Mouse (Mus musculus) hindbrain, embryonic 11.5 days (tissue): Measurements from ENCODE around the gene Il22ra1. TPM values are rescaled to one million over a fixed set of nuclear protein-coding genes. Genes with fewer than 3 reads are reported as not detected.

Experiments
- ATAC-seq: fragments of 200-750 bp; cut with Nextera tagmentation; 2 replicates; pipeline ENCODE4 v1.8.0; 2017; ENCODE audit warnings: mild to moderate bottlenecking, moderate TSS enrichment, moderate library complexity; ENCODE audit not compliant: low FRiP score
- DNase-seq: peaks from one replicate; pipeline ENCODE4 v3.0.0-alpha.2; 2015; ENCODE audit warnings: low spot score
- H3K27ac ChIP-seq: fragments of 300-500 bp; sonication (generic); 2 replicates; pipeline ENCODE4 v1.5.1; 2014; ENCODE audit warnings: mild to moderate bottlenecking, low read depth, low read length
- H3K27me3 ChIP-seq: fragments of 300-500 bp; sonication (generic); 2 replicates; pipeline ENCODE4 v1.6.1; 2014; ENCODE audit warnings: mild to moderate bottlenecking, low read length, moderate library complexity, mixed read lengths; ENCODE audit not compliant: control insufficient read depth, insufficient read depth
- H3K36me3 ChIP-seq: fragments of 300-500 bp; sonication (generic); 2 replicates; pipeline ENCODE4 v1.6.1; 2014; ENCODE audit warnings: mild to moderate bottlenecking, low read length, moderate library complexity, mixed read lengths; ENCODE audit not compliant: control insufficient read depth, insufficient read depth
- H3K4me1 ChIP-seq: fragments of 300-500 bp; sonication (generic); replicated peaks from 2 replicates; pipeline ENCODE4 v1.6.1; 2014; ENCODE audit warnings: low read length, mixed read lengths; ENCODE audit not compliant: control insufficient read depth, insufficient read depth
- H3K4me2 ChIP-seq: fragments of 300-500 bp; sonication (generic); replicated peaks from 2 replicates; pipeline ENCODE4 v1.6.1; 2014; ENCODE audit warnings: mild to moderate bottlenecking, low read depth, low read length
- H3K4me3 ChIP-seq: fragments of 300-500 bp; sonication (generic); 2 replicates; pipeline ENCODE4 v1.5.1; 2014; ENCODE audit warnings: low read depth, low read length
- H3K9ac ChIP-seq: fragments of 300-500 bp; sonication (generic); 2 replicates; pipeline ENCODE4 v1.6.1; 2014; ENCODE audit warnings: low read depth, low read length
- H3K9me3 ChIP-seq: fragments of 300-500 bp; sonication (generic); 2 replicates; pipeline ENCODE4 v1.6.1; 2016; ENCODE audit warnings: low read length; ENCODE audit not compliant: control insufficient read depth
- WGBS: fragments of 180-500 bp; shearing (Covaris S2); extraction: QIAGEN DNeasy Blood & Tissue Kit; methylation state at CpG from one replicate; pipeline ENCODE4 v1.1.7; 2014; 5-methylcytosine and 5-hydroxymethylcytosine counted together
- polyA plus RNA-seq: library from polyadenylated mRNA; unstranded; fragments of >200 nt; fragmentation: Nextera tagmentation; extraction: Ambion mirVana; gene quantifications from 2 replicates; pipeline ENCODE4 v1.2.1, GENCODE M21; 2014

The Il22ra1 gene
- polyA plus RNA-seq, 1 experiment from 2014 or later = not detected

GRCm38 (mm10) chr4:135692916-135693315, 35.1 kb upstream of the Il22ra1 start:
- H3K27me3 ChIP-seq = peaks cover 5% of the 10 kb centered on the region; the same call in 1 of the 2 replicates
- no peaks in the 10 kb centered on the region for H3K4me1 ChIP-seq
- no peak for ATAC-seq
- no peak overlapping the region for H3K27ac ChIP-seq
- no peaks in the 10 kb centered on the region for H3K9me3 ChIP-seq
- DNase-seq = no peak
- no peak overlapping the region for H3K4me2 ChIP-seq
- WGBS = 83% methylated on average over 4 of the region's 4 CpGs
- H3K4me3 ChIP-seq = no peak overlapping the region
- H3K9ac ChIP-seq = no peak overlapping the region
- H3K36me3 ChIP-seq = no peaks in the 10 kb centered on the region

GRCm38 (mm10) chr4:135698498-135698897, 29.5 kb upstream of the Il22ra1 start:
- Histone ChIP-seq H3K27ac (no peak overlapping the region), H3K36me3 (no peaks in the 10 kb centered on the region), H3K9me3 (no peaks in the 10 kb centered on the region), H3K4me3 (no peak overlapping the region), H3K4me1 (no peaks in the 10 kb centered on the region), H3K27me3 (no peaks in the 10 kb centered on the region), H3K9ac (no peak overlapping the region), H3K4me2 (no peak overlapping the region)
- ATAC-seq (no peak), DNase-seq (no peak)
- WGBS = 79% methylated on average over 7 of the region's 7 CpGs

GRCm38 (mm10) chr4:135703497-135703896, 24.5 kb upstream of the Il22ra1 start:
- no peaks in the 10 kb centered on the region for H3K9me3 ChIP-seq
- no peak for DNase-seq
- H3K4me2 ChIP-seq = no peak overlapping the region
- WGBS = 77% methylated on average over 13 of the region's 13 CpGs
- H3K27me3 ChIP-seq = no peaks in the 10 kb centered on the region
- no peaks in the 10 kb centered on the region for H3K4me1 ChIP-seq
- no peak overlapping the region for H3K9ac ChIP-seq
- H3K27ac ChIP-seq = no peak overlapping the region
- no peaks in the 10 kb centered on the region for H3K36me3 ChIP-seq
- H3K4me3 ChIP-seq = no peak overlapping the region
- no peak for ATAC-seq

- Histone ChIP-seq H3K4me2 (no peak overlapping the region), H3K36me3 (no peaks in the 10 kb centered on the region), H3K9me3 (no peaks in the 10 kb centered on the region), H3K27me3 (no peaks in the 10 kb centered on the region), H3K27ac (no peak overlapping the region), H3K9ac (no peak overlapping the region), H3K4me3 (no peak overlapping the region), H3K4me1 (no peaks in the 10 kb centered on the region)
- ATAC-seq = no peak
- 44% methylated on average over 6 of the region's 6 CpGs for WGBS
- DNase-seq = no peak
These were observed 24.0 kb upstream of the Il22ra1 start for GRCm38 (mm10) chr4:135704016-135704415.

GRCm38 (mm10) chr4:135706045-135706444, 21.9 kb upstream of the Il22ra1 start:
- 94% methylated on average over 6 of the region's 6 CpGs for WGBS
- DNase-seq (no peak), ATAC-seq (no peak)
- H3K4me1 ChIP-seq = no peaks in the 10 kb centered on the region
- H3K27ac ChIP-seq = no peak overlapping the region
- no peaks in the 10 kb centered on the region for H3K9me3 ChIP-seq
- no peak overlapping the region for H3K4me2 ChIP-seq
- H3K9ac ChIP-seq = no peak overlapping the region
- H3K36me3 ChIP-seq = no peaks in the 10 kb centered on the region
- H3K27me3 ChIP-seq = no peaks in the 10 kb centered on the region
- no peak overlapping the region for H3K4me3 ChIP-seq

- H3K4me3 ChIP-seq = no peak overlapping the region
- H3K4me2 ChIP-seq = peak overlapping the region; percentile 9; the same call in 1 of the 2 replicates
- no peaks in the 10 kb centered on the region for H3K36me3 ChIP-seq
- no peak for ATAC-seq
- H3K9me3 ChIP-seq = no peaks in the 10 kb centered on the region
- no peak overlapping the region for H3K27ac ChIP-seq
- WGBS = 16% methylated on average over 8 of the region's 8 CpGs
- H3K27me3 ChIP-seq = no peaks in the 10 kb centered on the region
- DNase-seq = peak; percentile 89
- H3K9ac ChIP-seq = no peak overlapping the region
- no peaks in the 10 kb centered on the region for H3K4me1 ChIP-seq
These were observed 18.9 kb upstream of the Il22ra1 start for GRCm38 (mm10) chr4:135709072-135709564.

- Histone ChIP-seq H3K27ac (no peak overlapping the region), H3K9ac (no peak overlapping the region), H3K4me1 (no peaks in the 10 kb centered on the region), H3K4me2 (no peak overlapping the region), H3K27me3 (no peaks in the 10 kb centered on the region), H3K4me3 (no peak overlapping the region), H3K36me3 (no peaks in the 10 kb centered on the region), H3K9me3 (no peaks in the 10 kb centered on the region)
- DNase-seq = no peak
- ATAC-seq = no peak
- 77% methylated on average over 11 of the region's 11 CpGs for WGBS
These were observed 18.4 kb upstream of the Il22ra1 start for GRCm38 (mm10) chr4:135709621-135710020.

- ATAC-seq (no peak), DNase-seq (no peak)
- no peak overlapping the region for H3K27ac ChIP-seq
- no peaks in the 10 kb centered on the region for H3K9me3 ChIP-seq
- no peak overlapping the region for H3K4me2 ChIP-seq
- WGBS = 81% methylated on average over 3 of the region's 3 CpGs
- no peaks in the 10 kb centered on the region for H3K27me3 ChIP-seq
- no peaks in the 10 kb centered on the region for H3K36me3 ChIP-seq
- H3K4me3 ChIP-seq = no peak overlapping the region
- H3K4me1 ChIP-seq = no peaks in the 10 kb centered on the region
- no peak overlapping the region for H3K9ac ChIP-seq
These were observed 17.6 kb upstream of the Il22ra1 start for GRCm38 (mm10) chr4:135710392-135710791.

GRCm38 (mm10) chr4:135714776-135715175, 13.2 kb upstream of the Il22ra1 start:
- H3K4me2 ChIP-seq = no peak overlapping the region
- WGBS = 88% methylated on average over 8 of the region's 8 CpGs
- H3K9me3 ChIP-seq = no peaks in the 10 kb centered on the region
- no peak overlapping the region for H3K27ac ChIP-seq
- H3K9ac ChIP-seq = no peak overlapping the region
- no peak overlapping the region for H3K4me3 ChIP-seq
- H3K36me3 ChIP-seq = no peaks in the 10 kb centered on the region
- no peaks in the 10 kb centered on the region for H3K27me3 ChIP-seq
- ATAC-seq = no peak
- no peak for DNase-seq
- H3K4me1 ChIP-seq = no peaks in the 10 kb centered on the region
